Mouse (Mus musculus): ENCODE measurements around the gene Vmac. TPM values are rescaled to one million over a fixed set of nuclear protein-coding genes. Genes with fewer than 3 reads are reported as not detected.
A peak's percentile ranks its signal among the peaks of the same experiment; 100 is the strongest.

The Vmac gene
- polyA plus RNA-seq, 1 experiment from 2014 or later: 21.3 TPM

GRCm38 (mm10) chr17:56673647-56674416 lies 44.0 kb downstream of the Vmac start:
- Histone ChIP-seq H3K4me3 (peak overlapping the region; percentile 96), H3K4me2 (replicated peaks) (peak overlapping the region; percentile 84), H3K9ac (peak overlapping the region; percentile 97), H3K4me1 (peaks cover 25% of the 10 kb centered on the region), H3K27ac (peak overlapping the region; percentile 84), H3K36me3 (peaks cover 34% of the 10 kb centered on the region), H3K9me3 (no peaks in the 10 kb centered on the region), H3K27me3 (no peaks in the 10 kb centered on the region)
- ATAC-seq (ENCODE audit: low FRiP score, low read depth): no peak
- WGBS: 2% methylated on average over 37 of the region's 37 CpGs

GRCm38 (mm10) chr17:56672941-56673646 lies 44.7 kb downstream of the Vmac start, which contains the start of gene Ranbp3:
TSS of gene Ranbp3 (plus strand) at chr17:56673294.
- H3K9ac ChIP-seq: peak within 1 kb of the TSS; percentile 97
- under 1% methylated on average over 62 of the region's 66 CpGs for WGBS
- peak; percentile 92 for ATAC-seq (ENCODE audit: low FRiP score, low read depth)
- H3K9me3 ChIP-seq: no peaks in the 10 kb centered on the region
- H3K27me3 ChIP-seq: peaks cover 5% of the 10 kb centered on the region
- H3K4me2 ChIP-seq (replicated peaks): peak within 1 kb of the TSS; percentile 84
- H3K4me1 ChIP-seq: peaks cover 31% of the 10 kb centered on the region
- H3K4me3 ChIP-seq: peak within 1 kb of the TSS; percentile 96
- peaks cover 30% of the 10 kb centered on the region for H3K36me3 ChIP-seq
- peak within 1 kb of the TSS; percentile 88 for H3K27ac ChIP-seq

- no peak overlapping the region for H3K9ac ChIP-seq
- no peaks in the 10 kb centered on the region for H3K9me3 ChIP-seq
- H3K27me3 ChIP-seq: peaks cover 15% of the 10 kb centered on the region
- H3K4me3 ChIP-seq: no peak overlapping the region
- no peak for ATAC-seq (ENCODE audit: low FRiP score, low read depth)
- H3K4me2 ChIP-seq (replicated peaks): no peak overlapping the region
- no peaks in the 10 kb centered on the region for H3K36me3 ChIP-seq
- WGBS: 83% methylated on average over 8 of the region's 8 CpGs
- no peak overlapping the region for H3K27ac ChIP-seq
- H3K4me1 ChIP-seq: peaks cover 18% of the 10 kb centered on the region
Observed at GRCm38 (mm10) chr17:56669766-56670165, 48.1 kb downstream of the Vmac start.

- ATAC-seq (ENCODE audit: low FRiP score, low read depth): no peak
- H3K27ac ChIP-seq: no peak overlapping the region
- H3K4me3 ChIP-seq: peak overlapping the region; percentile 45
- peaks cover 15% of the 10 kb centered on the region for H3K27me3 ChIP-seq
- peak overlapping the region; percentile 79 for H3K4me2 ChIP-seq (replicated peaks)
- H3K9ac ChIP-seq: peak overlapping the region; percentile 60
- peaks cover 21% of the 10 kb centered on the region for H3K4me1 ChIP-seq
- no peaks in the 10 kb centered on the region for H3K9me3 ChIP-seq
- no peaks in the 10 kb centered on the region for H3K36me3 ChIP-seq
- 5% methylated on average over 31 of the region's 31 CpGs for WGBS
Observed at GRCm38 (mm10) chr17:56668384-56669144, 49.3 kb downstream of the Vmac start.

GRCm38 (mm10) chr17:56667591-56667990 lies 50.2 kb downstream of the Vmac start:
- Histone ChIP-seq H3K9ac (0 out of 2 replicates have a peak overlapping the region, but pooled peaks have one; percentile 60), H3K4me1 (peaks cover 25% of the 10 kb centered on the region), H3K4me2 (replicated peaks) (no peak overlapping the region), H3K27me3 (peaks cover 15% of the 10 kb centered on the region), H3K9me3 (no peaks in the 10 kb centered on the region), H3K27ac (no peak overlapping the region), H3K4me3 (no peak overlapping the region), H3K36me3 (no peaks in the 10 kb centered on the region)
- no peak for ATAC-seq (ENCODE audit: low FRiP score, low read depth)
- 73% methylated on average over 3 of the region's 3 CpGs for WGBS

GRCm38 (mm10) chr17:56666384-56666783 lies 51.4 kb downstream of the Vmac start:
- ATAC-seq (ENCODE audit: low FRiP score, low read depth): no peak

GRCm38 (mm10) chr17:56664333-56664732 lies 53.5 kb downstream of the Vmac start:
- Histone ChIP-seq H3K27ac (no peak overlapping the region), H3K9ac (peak overlapping the region; percentile 26; the same call in 1 of the 2 replicates), H3K27me3 (peaks cover 15% of the 10 kb centered on the region), H3K36me3 (no peaks in the 10 kb centered on the region), H3K4me3 (no peak overlapping the region; the same call in 1 of the 2 replicates), H3K9me3 (no peaks in the 10 kb centered on the region), H3K4me2 (replicated peaks) (peak overlapping the region; percentile 49), H3K4me1 (peaks cover 22% of the 10 kb centered on the region)
- peak; percentile 68 for ATAC-seq (ENCODE audit: low FRiP score, low read depth)
- WGBS: 3% methylated on average over 10 of the region's 10 CpGs

More at GRCm38 (mm10) chr17:56666384-56666783, 51.4 kb downstream of the Vmac start:
- H3K27ac ChIP-seq: no peak overlapping the region
- H3K4me1 ChIP-seq: peaks cover 22% of the 10 kb centered on the region
- no peak overlapping the region for H3K9ac ChIP-seq
- H3K36me3 ChIP-seq: no peaks in the 10 kb centered on the region
- peaks cover 15% of the 10 kb centered on the region for H3K27me3 ChIP-seq
- WGBS: 88% methylated on average over 4 of the region's 4 CpGs
- H3K4me2 ChIP-seq (replicated peaks): no peak overlapping the region
- H3K4me3 ChIP-seq: no peak overlapping the region
- no peaks in the 10 kb centered on the region for H3K9me3 ChIP-seq

Other genes starting within 250 kb of the Vmac start
- 100 and 106 TPM in 2 replicates for gene Ptprs, start 241.5 kb downstream of the Vmac start, polyA plus RNA-seq (2015; fragmentation: Nextera tagmentation; extraction: Ambion mirVana)
- gene Znrf4, start 205.6 kb downstream of the Vmac start, polyA plus RNA-seq (2015; fragmentation: Nextera tagmentation; extraction: Ambion mirVana): not detected in 2 replicates
- gene Gm20219, start 163.6 kb downstream of the Vmac start, polyA plus RNA-seq (2015; fragmentation: Nextera tagmentation; extraction: Ambion mirVana): 2.5 and 2.6 TPM in 2 replicates
- 85.2 and 91.4 TPM in 2 replicates for gene Safb2, start 133.4 kb downstream of the Vmac start, polyA plus RNA-seq (2015; fragmentation: Nextera tagmentation; extraction: Ambion mirVana)
- 113 and 121 TPM in 2 replicates for gene Safb, start 133.2 kb downstream of the Vmac start, polyA plus RNA-seq (2015; fragmentation: Nextera tagmentation; extraction: Ambion mirVana)
- 226 and 230 TPM in 2 replicates for gene 2410015M20Rik, start 108.3 kb downstream of the Vmac start, polyA plus RNA-seq (2015; fragmentation: Nextera tagmentation; extraction: Ambion mirVana)
- gene Rpl36, start 104.6 kb downstream of the Vmac start, polyA plus RNA-seq (2015; fragmentation: Nextera tagmentation; extraction: Ambion mirVana): 1,714 and 1,755 TPM in 2 replicates
- 50.7 and 53.2 TPM in 2 replicates for gene Lonp1, start 91.1 kb downstream of the Vmac start, polyA plus RNA-seq (2015; fragmentation: Nextera tagmentation; extraction: Ambion mirVana)
- gene Catsperd, start 89.9 kb downstream of the Vmac start, polyA plus RNA-seq (2015; fragmentation: Nextera tagmentation; extraction: Ambion mirVana): 0.54 and 0.92 TPM in 2 replicates
- gene Ranbp3, start 44.7 kb downstream of the Vmac start, polyA plus RNA-seq (2015; fragmentation: Nextera tagmentation; extraction: Ambion mirVana): 102 and 105 TPM in 2 replicates
- gene Ndufa11, start 255 bp downstream of the Vmac start, polyA plus RNA-seq (2015; fragmentation: Nextera tagmentation; extraction: Ambion mirVana): 431 and 434 TPM in 2 replicates
- gene Nrtn, start 39.5 kb upstream of the Vmac start, polyA plus RNA-seq (2015; fragmentation: Nextera tagmentation; extraction: Ambion mirVana): 14.1 TPM in 2 replicates
- gene Dus3l, start 46.7 kb upstream of the Vmac start, polyA plus RNA-seq (2015; fragmentation: Nextera tagmentation; extraction: Ambion mirVana): 47.7 and 50.5 TPM in 2 replicates
- 1.4 and 1.5 TPM in 2 replicates for gene Prr22, start 52.2 kb upstream of the Vmac start, polyA plus RNA-seq (2015; fragmentation: Nextera tagmentation; extraction: Ambion mirVana)
- 4.5 and 4.9 TPM in 2 replicates for gene Rfx2, start 113.0 kb upstream of the Vmac start, polyA plus RNA-seq (2015; fragmentation: Nextera tagmentation; extraction: Ambion mirVana)
- gene Acsbg2, start 156.4 kb upstream of the Vmac start, polyA plus RNA-seq (2015; fragmentation: Nextera tagmentation; extraction: Ambion mirVana): not detected in 2 replicates
- gene 1700061G19Rik, start 157.5 kb upstream of the Vmac start, polyA plus RNA-seq (2015; fragmentation: Nextera tagmentation; extraction: Ambion mirVana): 0.29 and 0.47 TPM in 2 replicates
- 63.3 and 74.1 TPM in 2 replicates for gene Mllt1, start 217.4 kb upstream of the Vmac start, polyA plus RNA-seq (2015; fragmentation: Nextera tagmentation; extraction: Ambion mirVana)

Data from limb, embryonic 13.5 days (tissue).